Mouse (Mus musculus): ENCODE measurements around the gene Mrln. TPM values are rescaled to one million over a fixed set of nuclear protein-coding genes. Genes with fewer than 3 reads are reported as not detected.
A peak's percentile ranks its signal among the peaks of the same experiment; 100 is the strongest.
"Not testable (repeated sequence)": the region's sequence is repeated elsewhere in the genome, so short reads cannot be mapped to it uniquely, and the experiment has no call there.

Mrln gene
- total RNA-seq, 4 experiments from 2014 or later: 0.89 TPM; not detected in 3

- DNase-seq: no peak
These were observed 8.7 kb upstream of the Mrln start for GRCm38 (mm10) chr10:70195786-70196185.

- no peak for DNase-seq
These were observed 7.8 kb upstream of the Mrln start for GRCm38 (mm10) chr10:70196666-70197065.

- no peak for DNase-seq
These were observed 6.9 kb upstream of the Mrln start for GRCm38 (mm10) chr10:70197601-70198000.

- no peak for DNase-seq
These were observed 6.5 kb upstream of the Mrln start for GRCm38 (mm10) chr10:70198012-70198411.

GRCm38 (mm10) chr10:70198951-70199463 is 5.5 kb upstream of the Mrln start:
- DNase-seq: peak; percentile 48

GRCm38 (mm10) chr10:70199466-70200210 is 4.8 kb upstream of the Mrln start:
- DNase-seq: no peak

GRCm38 (mm10) chr10:70200889-70201500 is 3.5 kb upstream of the Mrln start:
- no peak for DNase-seq

- no peak for DNase-seq
These were observed 6.8 kb downstream of the Mrln start for GRCm38 (mm10) chr10:70211281-70211680.

GRCm38 (mm10) chr10:70220971-70221370 is 16.5 kb downstream of the Mrln start:
- no peak for DNase-seq

GRCm38 (mm10) chr10:70222231-70222630 is 17.8 kb downstream of the Mrln start:
- not testable (repeated sequence) for DNase-seq

GRCm38 (mm10) chr10:70224571-70224970 is 20.1 kb downstream of the Mrln start:
- DNase-seq: peak; percentile 63

GRCm38 (mm10) chr10:70225760-70226159 is 21.3 kb downstream of the Mrln start:
- DNase-seq: no peak

- DNase-seq: no peak
These were observed 22.1 kb downstream of the Mrln start for GRCm38 (mm10) chr10:70226608-70227007.

- DNase-seq: no peak
These were observed 25.9 kb downstream of the Mrln start for GRCm38 (mm10) chr10:70230352-70230751.

GRCm38 (mm10) chr10:70237936-70238335 is 33.5 kb downstream of the Mrln start:
- DNase-seq: no peak

- no peak for DNase-seq
These were observed 38.4 kb downstream of the Mrln start for GRCm38 (mm10) chr10:70242751-70243444.

GRCm38 (mm10) chr10:70244921-70245558 is 40.6 kb downstream of the Mrln start, which contains the start of gene Slc16a9:
Gene Slc16a9 (plus strand): TSS chr10:70245100.
- DNase-seq: peak; percentile 32

GRCm38 (mm10) chr10:70245559-70245945 is 41.1 kb downstream of the Mrln start:
- no peak for DNase-seq

- DNase-seq: no peak
These were observed 41.6 kb downstream of the Mrln start for GRCm38 (mm10) chr10:70246076-70246475.

GRCm38 (mm10) chr10:70250354-70250753 is 45.9 kb downstream of the Mrln start:
- no peak for DNase-seq

GRCm38 (mm10) chr10:70250766-70251165 is 46.3 kb downstream of the Mrln start:
- DNase-seq: no peak

GRCm38 (mm10) chr10:70254666-70255065 is 50.2 kb downstream of the Mrln start:
- no peak for DNase-seq
